Mouse (Mus musculus) telencephalon, adult 2 months (tissue): Measurements from ENCODE around the gene Slc25a34.

Source experiments
- DNase-seq: peaks from one replicate; pipeline ENCODE4 v3.0.0-alpha.2; 2011; ENCODE audit warnings: low read depth, low spot score

Gene Slc25a34

DNA sequence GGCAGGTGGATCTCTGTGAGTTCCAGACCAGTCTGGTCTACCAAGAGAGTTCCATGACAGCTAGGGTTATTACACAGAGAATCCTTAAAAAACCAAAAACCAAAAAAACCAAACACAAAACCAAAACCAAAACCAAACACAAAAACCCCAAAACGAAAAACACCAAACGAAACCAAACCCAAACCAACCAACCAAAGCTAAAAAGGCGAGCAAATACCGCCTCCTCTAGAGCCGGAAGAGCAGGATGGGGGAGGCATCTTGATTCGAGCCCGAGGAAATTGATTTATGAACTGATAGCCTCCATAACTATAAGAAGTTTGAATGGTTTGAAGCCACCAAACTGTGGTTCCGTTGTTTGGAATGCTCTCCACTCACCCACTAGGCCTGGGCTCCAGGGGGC lies 39.7 kb downstream of the Slc25a34 start:
- DNase-seq: no peak

GRCm38 (mm10) chr4:141581051-141581450 lies 42.6 kb downstream of the Slc25a34 start:
- no peak for DNase-seq

DNA sequence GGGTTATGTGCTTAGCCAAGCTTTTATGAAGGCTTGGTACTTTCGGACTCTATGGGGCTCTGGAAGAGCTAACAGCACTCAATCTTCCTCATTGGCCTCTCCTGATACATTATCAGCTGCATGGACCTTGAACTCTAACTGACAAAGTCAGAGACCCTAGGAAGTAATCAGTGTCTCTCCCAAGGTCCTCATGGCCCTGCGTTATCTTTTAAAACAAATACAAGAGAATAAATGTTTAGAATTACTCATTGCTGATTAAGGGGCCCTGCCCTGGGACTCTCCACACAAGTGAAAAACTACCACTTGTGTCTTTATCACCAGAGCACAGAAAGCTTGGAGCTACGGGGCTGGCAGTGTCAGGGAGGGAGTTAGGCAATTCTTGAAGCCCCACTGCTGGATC lies 44.8 kb downstream of the Slc25a34 start:
- DNase-seq: no peak

DNA sequence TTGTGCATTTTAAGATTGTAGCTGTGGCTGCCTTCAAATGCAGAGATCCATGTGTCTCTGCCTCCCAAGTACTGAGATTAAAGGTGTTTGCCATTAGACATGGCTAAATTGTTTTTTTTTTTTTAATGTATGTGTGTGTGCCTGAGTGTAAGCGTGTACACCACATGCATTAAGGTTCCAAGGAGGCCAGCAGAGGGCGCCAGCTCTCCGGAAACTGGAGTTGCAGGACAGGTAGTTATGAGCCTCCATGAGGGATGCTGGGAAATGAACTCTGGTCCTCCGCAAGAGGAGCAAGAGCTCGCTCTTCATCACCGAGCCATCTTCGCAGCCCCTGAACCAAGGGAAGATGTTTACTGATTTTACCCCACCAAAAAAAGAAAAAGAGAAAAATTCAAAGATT lies 46.7 kb downstream of the Slc25a34 start:
- no peak for DNase-seq

- no peak for DNase-seq
These were observed 47.2 kb downstream of the Slc25a34 start for GRCm38 (mm10) chr4:141576404-141576803.

DNA sequence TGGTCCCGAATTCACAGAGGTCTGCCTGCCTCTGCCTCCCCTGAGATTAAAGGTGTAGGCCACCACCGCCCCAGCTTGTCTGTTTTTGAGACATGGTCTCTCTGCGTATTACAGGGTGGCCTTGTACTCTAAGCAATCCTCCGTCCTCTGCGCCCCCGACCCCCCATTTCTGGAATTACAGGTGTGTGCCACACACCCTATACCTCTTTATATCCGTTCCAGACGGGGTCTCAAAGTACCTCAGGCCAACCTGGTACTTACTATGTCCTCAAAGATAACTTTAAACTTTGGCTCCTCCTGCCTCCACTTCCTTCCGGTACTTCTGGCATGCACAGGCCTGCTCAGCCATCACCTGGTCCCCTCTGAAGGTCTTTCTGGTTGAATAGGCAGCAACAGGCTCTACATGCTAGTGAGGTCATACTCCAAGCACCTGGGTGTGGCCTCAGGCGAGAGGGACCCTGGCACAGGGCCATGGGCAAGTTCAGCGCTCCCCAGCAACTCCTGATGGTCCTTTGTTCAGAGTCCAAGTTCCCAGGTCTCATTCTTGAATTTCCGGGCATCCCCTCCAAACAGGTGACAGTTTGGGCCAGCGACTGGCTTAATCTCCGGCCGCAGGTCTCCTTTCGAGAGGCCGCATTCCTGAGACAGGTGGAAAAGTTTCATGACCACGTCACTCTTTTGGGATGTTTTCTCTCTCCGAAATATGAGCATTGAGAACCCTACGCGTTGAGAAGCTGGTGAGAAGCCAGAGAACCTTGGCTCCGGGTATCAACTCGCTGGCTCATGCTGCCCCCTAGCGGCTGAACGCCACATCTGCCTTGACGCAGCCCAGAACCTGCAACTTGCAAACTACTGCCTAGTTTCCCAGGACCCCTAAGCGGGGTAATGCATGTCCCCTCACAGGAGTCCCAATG lies 48.6 kb downstream of the Slc25a34 start:
- DNase-seq: peak; percentile 42

DNA sequence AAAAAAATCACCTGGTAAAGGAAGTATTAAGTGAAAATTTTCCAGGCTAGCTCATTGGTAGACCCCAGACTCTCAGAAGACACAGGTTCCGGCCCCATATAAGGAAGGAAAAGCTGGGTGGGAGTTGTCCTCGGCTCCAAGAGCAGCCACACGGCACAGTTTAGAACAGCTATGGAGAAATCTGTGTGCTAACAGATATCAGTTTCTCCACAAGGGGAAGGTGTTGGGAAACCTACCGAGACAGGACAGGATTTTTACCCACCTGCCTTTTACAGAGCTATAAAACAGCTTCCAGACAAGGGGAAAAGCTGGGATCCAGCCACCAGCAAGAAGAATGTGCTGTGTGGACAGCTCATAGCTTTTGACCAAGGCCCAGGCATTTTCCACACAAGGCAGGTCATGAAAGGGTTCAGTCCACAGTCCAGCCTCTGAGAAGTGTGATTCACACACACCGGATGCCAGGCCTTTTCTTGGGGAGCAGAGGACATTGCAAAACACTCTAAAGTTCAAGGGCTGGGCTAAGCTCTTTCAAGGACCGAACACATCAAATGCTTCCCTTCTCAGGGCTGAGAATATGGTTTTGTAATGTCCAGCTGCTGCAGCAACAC lies 50.2 kb downstream of the Slc25a34 start:
- DNase-seq: no peak

DNA sequence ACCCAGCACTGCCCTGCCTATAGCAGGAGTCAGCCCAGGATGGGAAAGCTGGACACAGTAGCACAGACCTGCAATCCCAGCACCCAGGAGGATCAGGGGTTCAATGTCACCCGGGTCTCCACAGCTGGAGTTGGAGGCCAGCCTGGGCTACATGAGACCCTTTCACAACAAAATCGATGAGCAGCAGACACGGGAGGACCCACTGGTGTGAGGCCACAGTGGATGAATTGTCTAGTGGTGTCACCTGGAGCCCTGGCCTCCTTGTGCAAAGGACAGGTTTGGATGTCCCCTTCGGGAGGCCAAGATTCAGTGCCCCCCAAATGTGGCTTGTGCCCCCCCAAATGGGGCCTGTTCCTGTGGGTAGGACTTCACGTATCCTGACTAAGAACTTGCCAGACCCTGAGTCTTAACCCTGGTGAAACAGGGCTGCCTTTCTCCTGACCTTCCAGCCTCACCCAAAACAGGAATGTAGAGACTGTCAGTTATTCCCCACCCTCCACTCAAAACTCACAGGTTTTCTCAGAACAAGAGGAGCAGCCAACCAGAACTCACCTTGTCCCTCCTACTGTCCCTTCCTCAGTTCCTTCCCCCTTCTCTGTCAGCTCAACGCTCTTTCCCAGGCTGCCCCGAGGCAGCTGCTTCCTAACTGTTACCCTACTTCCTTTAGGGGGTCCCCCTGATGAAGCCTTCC lies 50.8 kb downstream of the Slc25a34 start:
- no peak for DNase-seq

GRCm38 (mm10) chr4:141571934-141572333 lies 51.7 kb downstream of the Slc25a34 start:
- DNase-seq: no peak

DNA sequence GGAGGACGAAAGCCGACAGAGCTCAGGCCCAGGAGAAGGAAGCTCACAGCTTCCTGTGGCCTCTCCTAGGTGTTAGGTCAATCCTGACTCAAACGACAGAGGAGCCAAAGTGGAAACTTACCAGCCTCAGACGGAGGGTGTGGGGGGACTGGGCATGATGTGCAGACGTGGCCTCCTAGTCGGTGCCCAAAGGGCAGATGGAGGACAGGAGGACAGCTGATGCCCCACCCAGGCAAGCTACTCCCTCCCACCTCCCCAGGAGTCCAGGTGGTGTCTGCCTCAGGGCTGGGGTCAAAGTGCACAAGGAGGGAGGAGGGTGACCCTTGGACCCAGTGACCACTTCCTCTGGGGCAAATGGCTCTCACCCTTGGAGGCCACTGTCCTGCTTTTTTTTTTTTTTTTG lies 52.3 kb downstream of the Slc25a34 start:
- no peak for DNase-seq

DNA sequence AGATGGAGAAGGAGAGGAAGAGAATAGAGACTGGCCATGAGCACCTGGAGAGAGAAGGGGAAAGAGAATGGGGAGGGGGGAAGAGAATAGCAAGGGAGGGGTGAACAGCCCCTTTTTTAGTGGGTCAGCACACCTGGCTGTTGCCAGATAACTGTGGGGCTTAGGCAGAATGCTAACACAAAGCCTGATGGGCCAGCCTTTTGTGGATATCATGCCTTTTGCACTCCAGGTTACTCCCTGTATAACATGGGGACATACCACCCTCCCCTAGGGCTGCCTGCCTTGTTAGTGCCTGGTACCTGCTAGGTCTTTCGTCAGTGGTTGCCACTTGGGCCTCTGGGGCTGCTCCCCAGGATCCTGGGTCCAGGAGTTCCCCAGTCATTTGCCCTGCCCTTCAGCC lies 52.8 kb downstream of the Slc25a34 start:
- no peak for DNase-seq

DNA sequence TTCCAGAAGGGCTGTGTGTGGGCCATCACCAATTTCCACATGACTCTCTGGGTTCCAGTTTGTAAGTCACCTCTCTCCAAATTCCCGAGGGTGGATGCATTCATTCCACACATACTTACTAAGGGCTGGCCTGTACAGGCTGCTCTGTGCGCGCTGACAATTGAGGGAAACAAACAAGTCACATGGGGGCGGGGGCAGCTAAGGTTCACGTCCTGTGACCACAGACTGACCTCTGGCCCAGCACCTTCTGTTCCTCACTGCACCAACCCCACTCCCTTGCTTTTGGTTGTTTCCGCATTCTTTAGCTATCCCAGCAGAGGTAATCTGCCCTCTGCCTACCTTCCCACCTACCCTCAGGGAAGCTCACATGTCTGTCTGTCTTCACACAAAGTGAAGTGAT lies 53.6 kb downstream of the Slc25a34 start:
- DNase-seq: no peak

DNA sequence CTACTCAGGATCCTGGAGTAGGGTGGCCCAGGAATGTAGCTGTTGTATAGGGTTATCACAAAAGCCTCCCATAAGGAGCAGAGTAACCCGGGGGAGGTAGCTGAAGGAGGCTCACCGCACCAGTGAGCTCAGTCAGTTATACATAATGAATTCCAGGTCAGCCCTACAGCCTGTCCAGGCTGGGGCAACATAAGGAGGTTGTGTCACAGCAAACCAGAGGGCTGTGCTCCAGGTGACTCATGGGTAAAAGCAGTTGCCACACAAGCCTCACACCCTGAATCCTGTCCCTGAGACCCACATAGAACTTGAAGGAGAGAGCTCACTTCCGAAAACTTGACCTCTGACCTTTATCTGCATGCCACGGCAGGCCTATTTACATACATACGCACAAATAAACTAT lies 54.7 kb downstream of the Slc25a34 start:
- no peak for DNase-seq
